Mouse (Mus musculus) kidney, postnatal 0 days (tissue): ENCODE data around the gene Per2. TPM values are rescaled to one million over a fixed set of nuclear protein-coding genes. Genes with fewer than 3 reads are reported as not detected.

Experiments used
- ATAC-seq: fragments of 200-750 bp; cut with Nextera tagmentation; replicated peaks from 2 replicates; pipeline ENCODE4 v1.8.0; 2017; ENCODE audit warnings: low read depth, moderate number of reproducible peaks, moderate TSS enrichment, moderate library complexity; ENCODE audit not compliant: low FRiP score
- DNase-seq: peaks from one replicate; pipeline ENCODE4 v3.0.0-alpha.2; 2016; ENCODE audit warnings: low spot score
- H3K27ac ChIP-seq: fragments of 300-500 bp; sonication (generic); 2 replicates; pipeline ENCODE4 v1.5.1; 2014; ENCODE audit warnings: mild to moderate bottlenecking
- H3K27me3 ChIP-seq: fragments of 300-500 bp; sonication (generic); 2 replicates; pipeline ENCODE4 v1.6.1; 2014; ENCODE audit warnings: low read length, mixed read lengths; ENCODE audit not compliant: insufficient read depth
- H3K36me3 ChIP-seq: fragments of 300-500 bp; sonication (generic); 2 replicates; pipeline ENCODE4 v1.6.1; 2014; ENCODE audit warnings: low read length, mixed read lengths; ENCODE audit not compliant: insufficient read depth
- H3K4me1 ChIP-seq: fragments of 300-500 bp; sonication (generic); replicated peaks from 2 replicates; pipeline ENCODE4 v1.6.1; 2014; ENCODE audit warnings: antibody characterized with exemption, low read length, mixed read lengths; ENCODE audit not compliant: insufficient read depth
- H3K4me2 ChIP-seq: fragments of 300-500 bp; sonication (generic); 2 replicates; pipeline ENCODE4 v1.6.1; 2014; ENCODE audit warnings: mild to moderate bottlenecking, low read length, moderate library complexity, mixed read lengths
- H3K4me3 ChIP-seq: fragments of 300-500 bp; sonication (generic); replicated peaks from 2 replicates; pipeline ENCODE4 v1.5.1; 2014; ENCODE audit warnings: low read depth, low read length
- H3K9ac ChIP-seq: fragments of 300-500 bp; sonication (generic); 2 replicates; pipeline ENCODE4 v1.6.1; 2014; ENCODE audit warnings: low read depth, low read length
- H3K9me3 ChIP-seq: fragments of 300-500 bp; sonication (generic); replicated peaks from 2 replicates; pipeline ENCODE4 v1.6.1; 2016; ENCODE audit warnings: low read length, inconsistent platforms, mixed read lengths
- CTCF ChIP-seq: IDR thresholded peaks from 2 replicates; pipeline ENCODE4 v1.5.1; 2016; ENCODE audit warnings: antibody characterized with exemption, low read depth, mild to moderate bottlenecking, moderate library complexity
- WGBS: fragments of 180-500 bp; shearing (Covaris S2); extraction: QIAGEN DNeasy Blood & Tissue Kit; methylation state at CpG from one replicate; pipeline ENCODE4 v1.1.7; 2014; 5-methylcytosine and 5-hydroxymethylcytosine counted together
- polyA plus RNA-seq: library from polyadenylated mRNA; unstranded; fragments of >200 nt; fragmentation: Nextera tagmentation; extraction: Ambion mirVana; gene quantifications from 2 replicates; pipeline ENCODE4 v1.2.1, GENCODE M21; 2015

Per2 gene
- polyA plus RNA-seq, 1 experiment from 2014 or later, result 2.7 TPM

GRCm38 (mm10) chr1:91441855-91442254 is 17.3 kb downstream of the Per2 start:
- Histone ChIP-seq H3K27ac (no peak overlapping the region), H3K4me3 (no peak overlapping the region), H3K4me2 (no peak overlapping the region), H3K9ac (no peak overlapping the region), H3K4me1 (0 out of 2 replicates have a peak, but pooled peaks cover 6% of the 10 kb centered on the region), H3K36me3 (0 out of 2 replicates have a peak, but pooled peaks cover 15% of the 10 kb centered on the region), H3K27me3 (no peaks in the 10 kb centered on the region), H3K9me3 (no peaks in the 10 kb centered on the region)
- WGBS, result 89% methylated on average over 3 of the region's 3 CpGs
- no peak for DNase-seq
- no peak for TF ChIP-seq CTCF
- no peak for ATAC-seq

DNA sequence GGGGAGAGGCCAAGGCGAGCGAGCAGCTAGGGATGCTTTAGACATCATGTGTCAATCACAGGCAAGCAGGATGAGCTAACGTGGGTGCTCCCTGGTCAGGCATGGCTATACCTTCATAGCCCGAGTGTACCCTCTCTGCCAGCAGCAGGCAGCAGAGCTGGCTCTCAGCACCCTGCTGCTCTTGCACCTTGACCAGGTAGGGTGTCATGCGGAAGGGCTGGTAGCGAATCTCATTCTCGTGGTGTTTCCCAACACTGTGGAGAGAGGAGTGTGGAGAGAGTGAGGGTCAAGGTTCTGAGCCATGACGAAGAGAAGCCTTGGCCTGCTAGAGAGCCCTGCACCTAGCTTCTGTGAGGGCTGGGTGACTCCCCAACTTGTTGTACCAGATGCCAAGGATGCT is 19.3 kb downstream of the Per2 start:
- H3K27me3 ChIP-seq, result no peaks in the 10 kb centered on the region
- H3K27ac ChIP-seq, result no peak overlapping the region
- H3K9me3 ChIP-seq, result no peaks in the 10 kb centered on the region
- no peak for DNase-seq
- no peak overlapping the region for H3K4me2 ChIP-seq
- no peak for TF ChIP-seq CTCF
- H3K4me1 ChIP-seq, result peaks cover 19% of the 10 kb centered on the region
- peaks cover 13% of the 10 kb centered on the region; the same call in 1 of the 2 replicates for H3K36me3 ChIP-seq
- no peak overlapping the region for H3K9ac ChIP-seq
- no peak for ATAC-seq
- 94% methylated on average over 8 of the region's 8 CpGs for WGBS
- no peak overlapping the region for H3K4me3 ChIP-seq

DNA sequence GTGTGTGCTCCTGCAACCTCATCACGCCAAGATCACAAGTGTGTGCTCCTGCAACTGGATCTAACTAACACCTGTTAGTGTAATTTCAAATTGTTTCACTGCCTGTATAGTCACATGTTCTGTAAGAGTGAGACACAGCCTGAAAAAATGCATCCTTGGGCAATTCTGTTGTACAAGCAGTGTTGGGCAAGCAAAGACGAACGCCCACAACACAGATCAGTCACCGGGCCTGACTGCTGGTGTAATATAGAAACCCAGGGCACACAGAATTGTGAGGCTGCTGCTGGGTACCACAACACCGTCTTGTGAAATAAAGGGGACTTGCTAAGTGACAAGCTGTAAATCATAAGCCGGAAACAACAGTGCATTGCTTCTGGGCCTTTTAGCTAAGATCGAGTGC is 21.6 kb downstream of the Per2 start:
- H3K27ac ChIP-seq, result peak overlapping the region; percentile 13; the same call in 1 of the 2 replicates
- no peak for DNase-seq
- H3K4me3 ChIP-seq, result no peak overlapping the region
- 66% methylated on average over 7 of the region's 7 CpGs for WGBS
- H3K4me2 ChIP-seq, result no peak overlapping the region
- peaks cover 12% of the 10 kb centered on the region; the same call in 1 of the 2 replicates for H3K36me3 ChIP-seq
- no peaks in the 10 kb centered on the region for H3K27me3 ChIP-seq
- no peaks in the 10 kb centered on the region for H3K9me3 ChIP-seq
- no peak for TF ChIP-seq CTCF
- peaks cover 19% of the 10 kb centered on the region for H3K4me1 ChIP-seq
- no peak overlapping the region for H3K9ac ChIP-seq
- no peak for ATAC-seq

GRCm38 (mm10) chr1:91437083-91437400 is 22.1 kb downstream of the Per2 start:
- Histone ChIP-seq H3K4me2 (no peak overlapping the region), H3K4me3 (no peak overlapping the region), H3K4me1 (peaks cover 19% of the 10 kb centered on the region), H3K36me3 (peaks cover 12% of the 10 kb centered on the region; the same call in 1 of the 2 replicates), H3K9me3 (no peaks in the 10 kb centered on the region), H3K9ac (no peak overlapping the region), H3K27ac (peak overlapping the region; percentile 83), H3K27me3 (no peaks in the 10 kb centered on the region)
- WGBS, result 94% methylated on average over 3 of the region's 3 CpGs
- DNase-seq (no peak), ATAC-seq (no peak)
- no peak for TF ChIP-seq CTCF

GRCm38 (mm10) chr1:91436380-91437082 is 22.6 kb downstream of the Per2 start:
- Histone ChIP-seq H3K27ac (peak overlapping the region; percentile 83), H3K4me3 (no peak overlapping the region), H3K4me1 (peaks cover 19% of the 10 kb centered on the region), H3K4me2 (0 out of 2 replicates have a peak overlapping the region, but pooled peaks have one; percentile 13), H3K9me3 (no peaks in the 10 kb centered on the region), H3K36me3 (peaks cover 16% of the 10 kb centered on the region; the same call in 1 of the 2 replicates), H3K27me3 (no peaks in the 10 kb centered on the region), H3K9ac (no peak overlapping the region)
- 44% methylated on average over 6 of the region's 6 CpGs for WGBS
- no peak for TF ChIP-seq CTCF
- peak; percentile 89 for DNase-seq
- peak; percentile 72 for ATAC-seq

DNA sequence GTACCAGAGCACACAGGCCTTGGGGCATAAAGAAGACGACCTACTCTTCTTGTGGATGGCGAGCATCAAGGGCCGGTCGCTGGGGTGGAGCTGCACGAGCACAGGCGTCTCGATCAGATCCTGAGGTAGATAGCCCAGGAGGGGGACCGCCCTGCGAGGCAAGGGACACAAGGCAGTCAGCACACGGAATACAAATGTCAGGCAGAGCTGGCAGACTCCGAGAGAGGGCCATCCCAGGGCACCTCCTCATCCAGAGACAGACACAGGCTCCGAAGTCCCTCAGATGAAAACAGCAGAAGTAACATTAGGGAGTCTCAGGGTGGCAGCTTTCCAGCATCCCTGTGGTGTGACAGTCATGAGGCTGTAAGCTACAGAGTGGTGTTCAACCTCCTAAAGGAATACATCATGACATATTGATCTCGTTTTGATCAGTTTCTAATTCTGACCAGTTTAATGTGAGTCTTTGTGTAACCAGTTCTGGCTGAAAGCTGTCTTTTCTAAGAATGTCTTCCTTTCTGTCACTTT is 23.5 kb downstream of the Per2 start:
- Histone ChIP-seq H3K36me3 (peaks cover 17% of the 10 kb centered on the region; the same call in 1 of the 2 replicates), H3K9me3 (no peaks in the 10 kb centered on the region), H3K4me1 (peaks cover 19% of the 10 kb centered on the region), H3K27me3 (no peaks in the 10 kb centered on the region), H3K9ac (no peak overlapping the region), H3K4me2 (no peak overlapping the region), H3K4me3 (no peak overlapping the region), H3K27ac (peak overlapping the region; percentile 83)
- no peak for ATAC-seq
- TF ChIP-seq CTCF, result no peak
- DNase-seq, result no peak
- WGBS, result 76% methylated on average over 13 of the region's 13 CpGs
